10 mouse cellular contexts compared by ENCODE assay signal in genomic region chr7:16974018-16974417, GRCm38 (mm10). TPM values are rescaled to one million over a fixed set of nuclear protein-coding genes. Genes with fewer than 3 reads are reported as not detected.
A peak's percentile ranks its signal among the peaks of the same experiment; 100 is the strongest.
DNase-seq lines count a peak whose midpoint lies in the region; TF ChIP-seq lines count a peak whose summit lies in the region.
"Had no signal": no experiment of that assay in that cellular context is flagged by ENCODE, and none has a peak within 500 bp of the region (broad histone marks: within the 10 kb centered on the region; RNA-seq: fewer than 3 reads in every experiment).

No protein-coding gene starts in this region.

- 78% methylated on average over 6 of the region's 6 CpGs for WGBS in thymus, adult 2 months

- no peaks in the 10 kb centered on the region for H3K27me3 ChIP-seq in thymus, adult 2 months (ENCODE audit: control insufficient read depth, insufficient read depth, low read length)
- H3K27me3 ChIP-seq: CH12.LX; neural tube, embryonic 13.5 days had no signal

- H3K36me3 ChIP-seq in thymus, adult 2 months (ENCODE audit: control insufficient read depth, insufficient read depth, low read length) = no peaks in the 10 kb centered on the region
- H3K36me3 ChIP-seq: neural tube, embryonic 13.5 days had no signal

- no peak overlapping the region for H3K4me3 ChIP-seq in thymus, adult 2 months (ENCODE audit: control insufficient read depth, insufficient read depth, low read length)
- H3K4me3 ChIP-seq: neural tube, embryonic 13.5 days had no signal

- intact Hi-C loops in gastrocnemius, postnatal 14 days (cut with DNase I; ENCODE audit: low total_unique reads) = no loop called here

- peak; percentile 62 to 71 for DNase-seq in cerebellum, postnatal 10 days
- DNase-seq in cerebellum, postnatal 36 days = no peak
- peak; percentile 89 for DNase-seq in 416B (ENCODE audit: low read depth)
- peak; percentile 59 for DNase-seq in gastrocnemius, postnatal 14 days
- peak; percentile 53 to 71 for DNase-seq in lung, adult 18-20 months
- no peak for DNase-seq in thymus, postnatal 25 days
- no peak for DNase-seq in thymus, adult 2 months
- DNase-seq in embryo, embryonic 10 days (ENCODE audit: low spot score) = no peak

- TF ChIP-seq CTCF in thymus, adult 2 months (IDR thresholded peaks at IDR 0.05; ENCODE audit: borderline replicate concordance, control insufficient read depth, extremely low read depth, insufficient read depth, low read length, poor library complexity) = no peak

- TF ChIP-seq POLR2A in thymus, adult 2 months (IDR thresholded peaks at IDR 0.05; ENCODE audit: control insufficient read depth, extremely low read depth, insufficient read depth, low read length, poor library complexity) = no peak

- H3K27ac ChIP-seq in thymus, adult 2 months (ENCODE audit: control insufficient read depth, insufficient read depth, low read length) = no peak overlapping the region
- H3K27ac ChIP-seq: neural tube, embryonic 13.5 days had no signal

- H3K4me1 ChIP-seq in thymus, adult 2 months (replicated peaks; ENCODE audit: control insufficient read depth, insufficient read depth, low read length) = no peaks in the 10 kb centered on the region

RNA-seq across cellular contexts. Expression of gene Gm42372, which starts 8.9 kb away (rescaled TPM):
- under 1 TPM in 1 of 2 experiments, not detected in 1; 0.04 TPM for total RNA-seq in gastrocnemius, postnatal 14 days (2021)
- polyA plus RNA-seq in thymus, adult 2 months (2012; rRNA removed) = 2.3 TPM in 2 replicates

RNA-seq across cellular contexts. Expression of gene Pnmal1, which starts 14.5 kb away (rescaled TPM):
- total RNA-seq in gastrocnemius, postnatal 14 days (2021) = not detected
- not detected in 2 replicates for polyA plus RNA-seq in thymus, adult 2 months (2012; rRNA removed)

RNA-seq across cellular contexts. Expression of gene Ccdc8, which starts 18.5 kb away (rescaled TPM):
- total RNA-seq in gastrocnemius, postnatal 14 days (2021) = 1 to 10 TPM; 5.8 to 6.5 TPM
- polyA plus RNA-seq in thymus, adult 2 months (2012; rRNA removed) = 1.5 and 2.0 TPM in 2 replicates

RNA-seq across cellular contexts. Expression of gene Pnmal2, which starts 29.5 kb away (rescaled TPM):
- 10 to 100 TPM in 1 of 2 experiments, 1 to 10 TPM in 1; 9.2 to 11.8 TPM for total RNA-seq in gastrocnemius, postnatal 14 days (2021)
- polyA plus RNA-seq in thymus, adult 2 months (2012; rRNA removed) = 2.2 and 3.0 TPM in 2 replicates

RNA-seq across cellular contexts. Expression of gene Calm3, which starts 50.1 kb away (rescaled TPM):
- total RNA-seq in gastrocnemius, postnatal 14 days (2021) = 100 to 1,000 TPM; 247 to 276 TPM
- polyA plus RNA-seq in thymus, adult 2 months (2012; rRNA removed) = 398 and 475 TPM in 2 replicates

Comparison
In these comparisons a context has a peak if more than half of its experiments do, and no peak if none do; other contexts are left out.
1. DNase-seq: peak in cerebellum, postnatal 10 days (2 of 2), 416B (single experiment), gastrocnemius, postnatal 14 days (single experiment) and lung, adult 18-20 months (2 of 2); none in cerebellum, postnatal 36 days (0 of 2), thymus, postnatal 25 days (single experiment), thymus, adult 2 months (single experiment) and embryo, embryonic 10 days (single experiment).